Mouse (Mus musculus) forebrain, embryonic 16.5 days (tissue): ENCODE results near the gene Nav1. TPM values are rescaled to one million over a fixed set of nuclear protein-coding genes. Genes with fewer than 3 reads are reported as not detected.
A peak's percentile ranks its signal among the peaks of the same experiment; 100 is the strongest.

Experiments
- ATAC-seq: fragments of 200-750 bp; cut with Nextera tagmentation; 2 replicates; pipeline ENCODE4 v1.8.0; 2017; ENCODE audit warnings: mild to moderate bottlenecking, moderate library complexity
- H3K27ac ChIP-seq: fragments of 300-500 bp; sonication (generic); 2 replicates; pipeline ENCODE4 v1.5.1; 2014; ENCODE audit warnings: low read length, control low read depth
- H3K27me3 ChIP-seq: fragments of 300-500 bp; sonication (generic); replicated peaks from 2 replicates; pipeline ENCODE4 v1.6.1; 2014; ENCODE audit warnings: low read length; ENCODE audit not compliant: control insufficient read depth, insufficient read depth
- H3K36me3 ChIP-seq: fragments of 300-500 bp; sonication (generic); 2 replicates; pipeline ENCODE4 v1.6.1; 2014; ENCODE audit not compliant: control insufficient read depth, insufficient read depth
- H3K4me1 ChIP-seq: fragments of 300-500 bp; sonication (generic); replicated peaks from 2 replicates; pipeline ENCODE4 v1.6.1; 2014; ENCODE audit warnings: low read length; ENCODE audit not compliant: control insufficient read depth, insufficient read depth
- H3K4me2 ChIP-seq: fragments of 300-500 bp; sonication (generic); 2 replicates; pipeline ENCODE4 v1.6.1; 2014; ENCODE audit warnings: mild to moderate bottlenecking, low read length, control low read depth
- H3K4me3 ChIP-seq: fragments of 300-500 bp; sonication (generic); replicated peaks from 2 replicates; pipeline ENCODE4 v1.5.1; 2014; ENCODE audit warnings: mild to moderate bottlenecking, low read length, control low read depth
- H3K9ac ChIP-seq: fragments of 300-500 bp; sonication (generic); replicated peaks from 2 replicates; pipeline ENCODE4 v1.6.1; 2014; ENCODE audit warnings: low read depth, low read length, control low read depth
- H3K9me3 ChIP-seq: fragments of 300-500 bp; sonication (generic); 2 replicates; pipeline ENCODE4 v1.6.1; 2016; ENCODE audit warnings: low read length; ENCODE audit not compliant: control insufficient read depth
- WGBS: fragments of 180-500 bp; shearing (Covaris S2); extraction: QIAGEN DNeasy Blood & Tissue Kit; methylation state at CpG from one replicate; pipeline ENCODE4 v1.1.7; 2014; 5-methylcytosine and 5-hydroxymethylcytosine counted together
- polyA plus RNA-seq: library from polyadenylated mRNA; unstranded; fragments of >200 nt; fragmentation: Nextera tagmentation; extraction: Ambion mirVana; gene quantifications from 2 replicates; pipeline ENCODE4 v1.2.1, GENCODE M21; 2015

The Nav1 gene
- polyA plus RNA-seq, 1 experiment from 2014 or later: 62.6 TPM

DNA sequence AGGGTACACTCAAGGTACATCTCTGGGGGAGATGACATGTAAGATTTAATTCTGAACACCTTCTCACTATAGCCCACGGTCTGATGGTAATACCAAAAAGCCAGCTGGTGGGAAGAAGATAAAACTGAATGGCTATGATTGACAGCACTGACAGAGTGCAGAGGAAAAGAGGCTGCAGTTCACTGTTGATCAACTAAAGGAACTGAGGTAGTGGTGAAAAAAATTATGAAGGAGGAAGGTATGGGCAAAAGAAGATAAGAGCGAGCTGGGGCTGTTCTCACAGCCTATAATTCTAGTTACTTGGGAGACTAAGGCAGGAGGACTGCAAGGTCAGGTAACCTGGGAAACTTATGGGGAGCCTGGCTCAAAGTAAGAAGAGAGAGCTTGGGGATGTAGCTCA is 155.7 kb downstream of the Nav1 start:
- 94% methylated on average over 2 of the region's 2 CpGs for WGBS
- no peak overlapping the region for H3K4me2 ChIP-seq
- H3K9ac ChIP-seq: no peak overlapping the region
- no peak overlapping the region for H3K4me3 ChIP-seq
- H3K27me3 ChIP-seq: no peaks in the 10 kb centered on the region
- H3K9me3 ChIP-seq: no peaks in the 10 kb centered on the region
- peaks cover 61% of the 10 kb centered on the region for H3K36me3 ChIP-seq
- no peak for ATAC-seq
- no peaks in the 10 kb centered on the region for H3K4me1 ChIP-seq
- no peak overlapping the region for H3K27ac ChIP-seq

DNA sequence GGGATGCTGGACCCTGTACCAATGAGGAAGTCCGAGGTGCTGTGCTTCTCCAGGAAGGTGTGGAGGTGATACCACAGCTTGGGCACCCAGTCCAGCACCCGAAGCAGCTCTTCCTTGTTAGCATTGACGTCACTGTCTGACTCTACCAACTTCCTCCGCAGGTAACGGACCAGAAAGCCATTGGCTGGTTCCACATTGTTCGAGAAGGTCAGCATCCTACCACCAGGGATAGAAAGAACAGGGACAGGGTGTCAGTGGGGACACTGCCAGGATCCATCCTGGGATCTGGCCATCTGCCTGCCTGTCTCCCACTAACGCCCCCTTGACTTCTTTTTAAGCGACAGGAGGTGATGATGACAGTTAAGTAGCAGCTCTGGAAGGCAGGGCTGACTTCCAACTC is 157.2 kb downstream of the Nav1 start:
- H3K9ac ChIP-seq: no peak overlapping the region
- ATAC-seq: no peak
- peaks cover 54% of the 10 kb centered on the region for H3K36me3 ChIP-seq
- no peak overlapping the region for H3K27ac ChIP-seq
- H3K27me3 ChIP-seq: no peaks in the 10 kb centered on the region
- 94% methylated on average over 8 of the region's 8 CpGs for WGBS
- H3K4me2 ChIP-seq: no peak overlapping the region
- no peaks in the 10 kb centered on the region for H3K9me3 ChIP-seq
- no peak overlapping the region for H3K4me3 ChIP-seq
- no peaks in the 10 kb centered on the region for H3K4me1 ChIP-seq

DNA sequence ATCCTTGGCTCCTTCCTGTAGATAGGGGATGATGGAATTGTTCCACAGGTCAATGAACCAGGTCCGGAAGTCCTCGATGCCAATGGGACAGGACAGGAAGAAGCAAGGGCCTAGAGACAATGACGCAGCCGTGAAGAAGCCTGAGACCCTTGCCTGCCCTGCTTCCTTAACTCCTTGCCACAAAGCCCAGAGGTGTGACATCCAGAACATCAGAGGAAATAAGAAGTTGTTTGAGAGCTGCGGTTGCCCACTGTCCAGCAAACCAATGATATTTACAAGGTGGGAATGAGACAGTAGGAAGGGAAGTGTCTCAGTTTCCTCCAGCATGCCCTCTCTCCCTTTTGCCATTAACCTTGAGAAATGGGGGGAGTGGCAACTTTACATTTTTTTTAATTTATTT is 158.2 kb downstream of the Nav1 start:
- H3K4me1 ChIP-seq: no peaks in the 10 kb centered on the region
- no peak overlapping the region for H3K27ac ChIP-seq
- 97% methylated on average over 5 of the region's 5 CpGs for WGBS
- H3K27me3 ChIP-seq: no peaks in the 10 kb centered on the region
- no peaks in the 10 kb centered on the region for H3K9me3 ChIP-seq
- H3K9ac ChIP-seq: no peak overlapping the region
- no peak overlapping the region for H3K4me2 ChIP-seq
- no peak overlapping the region for H3K4me3 ChIP-seq
- no peak for ATAC-seq
- H3K36me3 ChIP-seq: peaks cover 46% of the 10 kb centered on the region

DNA sequence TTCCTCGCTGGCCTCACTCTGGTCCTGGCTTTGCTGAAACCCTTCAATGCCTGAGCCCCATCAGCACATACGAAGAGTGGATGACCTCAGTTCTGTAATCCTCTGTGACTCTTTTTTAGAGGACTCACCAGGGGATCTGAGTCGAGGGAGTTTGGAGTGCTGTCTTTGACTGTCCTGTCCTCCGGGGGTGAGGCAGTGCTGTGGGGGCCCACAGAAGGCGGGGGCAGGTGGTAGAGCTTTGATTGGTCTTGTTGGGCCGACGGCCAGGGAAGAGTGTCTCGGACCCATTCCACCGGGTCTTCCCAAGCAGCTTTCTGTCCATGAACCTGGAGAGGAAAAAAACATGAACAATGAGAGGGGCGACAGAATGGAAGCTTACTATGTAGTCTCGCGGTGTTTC is 163.6 kb downstream of the Nav1 start:
- ATAC-seq: no peak

DNA sequence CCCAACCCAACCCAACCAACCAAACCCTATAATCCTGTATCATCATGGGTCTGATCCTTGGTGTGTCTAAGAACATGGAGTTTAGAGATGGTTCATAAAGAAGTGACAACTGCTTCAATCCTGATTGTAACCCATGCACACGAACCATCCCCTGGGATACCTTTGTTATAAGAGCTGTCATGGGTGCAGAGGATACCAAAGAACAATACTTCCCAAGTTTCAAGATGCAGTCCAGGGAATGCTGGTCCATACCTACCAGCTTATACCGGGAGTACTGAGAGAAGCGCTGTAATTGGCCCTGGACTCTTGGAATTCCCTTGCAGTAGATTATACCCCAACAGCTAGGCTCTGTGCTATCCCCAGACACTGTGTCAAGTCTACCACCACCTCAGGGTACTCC is 165.2 kb downstream of the Nav1 start:
- peaks cover 50% of the 10 kb centered on the region for H3K36me3 ChIP-seq
- no peak overlapping the region for H3K4me3 ChIP-seq
- H3K4me1 ChIP-seq: no peaks in the 10 kb centered on the region
- no peaks in the 10 kb centered on the region for H3K27me3 ChIP-seq
- no peak overlapping the region for H3K4me2 ChIP-seq
- H3K9ac ChIP-seq: no peak overlapping the region
- WGBS: 97% methylated on average over 3 of the region's 3 CpGs
- no peaks in the 10 kb centered on the region for H3K9me3 ChIP-seq
- ATAC-seq: no peak
- no peak overlapping the region for H3K27ac ChIP-seq

More for the DNA sequence above, 163.6 kb downstream of the Nav1 start:
- Histone ChIP-seq H3K27ac (no peak overlapping the region), H3K4me3 (no peak overlapping the region), H3K9me3 (no peaks in the 10 kb centered on the region), H3K9ac (no peak overlapping the region), H3K4me2 (no peak overlapping the region), H3K27me3 (no peaks in the 10 kb centered on the region), H3K4me1 (no peaks in the 10 kb centered on the region), H3K36me3 (peaks cover 43% of the 10 kb centered on the region)
- 91% methylated on average over 12 of the region's 12 CpGs for WGBS

DNA sequence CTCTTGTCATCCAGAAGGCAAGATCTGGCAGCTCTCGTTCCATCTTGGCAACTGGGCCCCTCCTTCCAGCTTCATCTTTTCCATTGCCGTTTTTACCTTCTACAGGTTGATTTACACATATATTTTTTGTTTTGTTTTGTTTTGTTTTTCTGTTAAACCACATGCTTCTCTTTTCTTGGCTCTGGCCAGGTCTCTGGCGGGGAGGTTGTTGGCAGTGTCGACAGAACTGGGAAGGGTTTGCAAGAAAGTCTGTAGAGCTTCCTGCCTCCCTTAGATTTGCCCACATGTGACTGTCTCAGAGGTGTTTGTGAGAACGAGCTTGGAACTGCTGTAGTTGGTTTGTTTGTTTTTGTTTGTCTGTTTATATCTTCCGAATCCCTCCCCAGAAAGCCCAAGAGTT is 166.1 kb downstream of the Nav1 start:
- Histone ChIP-seq H3K27me3 (no peaks in the 10 kb centered on the region), H3K36me3 (peaks cover 50% of the 10 kb centered on the region), H3K4me3 (no peak overlapping the region), H3K9me3 (no peaks in the 10 kb centered on the region), H3K4me2 (no peak overlapping the region), H3K27ac (no peak overlapping the region), H3K9ac (no peak overlapping the region), H3K4me1 (peaks cover 4% of the 10 kb centered on the region; the same call in 1 of the 2 replicates)
- WGBS: 86% methylated on average over 6 of the region's 6 CpGs
- no peak for ATAC-seq

DNA sequence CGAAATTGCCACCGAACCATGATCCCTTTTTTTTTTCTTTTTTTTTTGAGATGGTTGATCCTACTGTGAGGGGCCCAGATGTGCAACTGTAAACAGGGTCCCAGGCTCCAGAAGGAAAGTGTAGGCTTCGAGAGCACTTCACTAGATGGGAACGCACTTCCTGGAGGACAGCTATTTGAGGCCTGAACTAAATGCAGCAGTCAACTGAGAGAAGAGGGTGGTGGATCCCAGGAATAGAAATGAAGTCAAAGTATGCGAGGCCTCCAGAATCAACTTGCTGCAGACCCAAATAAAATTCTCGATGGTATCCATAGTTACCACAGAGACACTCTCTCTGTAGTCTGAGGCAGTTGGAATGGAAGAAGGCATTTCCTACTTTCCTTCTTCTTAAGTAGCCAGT is 168.3 kb downstream of the Nav1 start:
- Histone ChIP-seq H3K27me3 (no peaks in the 10 kb centered on the region), H3K4me3 (no peak overlapping the region), H3K9me3 (no peaks in the 10 kb centered on the region), H3K27ac (no peak overlapping the region), H3K4me2 (no peak overlapping the region), H3K4me1 (peaks cover 7% of the 10 kb centered on the region; the same call in 1 of the 2 replicates), H3K36me3 (peaks cover 47% of the 10 kb centered on the region), H3K9ac (no peak overlapping the region)
- ATAC-seq: no peak
- 95% methylated on average over 6 of the region's 6 CpGs for WGBS

DNA sequence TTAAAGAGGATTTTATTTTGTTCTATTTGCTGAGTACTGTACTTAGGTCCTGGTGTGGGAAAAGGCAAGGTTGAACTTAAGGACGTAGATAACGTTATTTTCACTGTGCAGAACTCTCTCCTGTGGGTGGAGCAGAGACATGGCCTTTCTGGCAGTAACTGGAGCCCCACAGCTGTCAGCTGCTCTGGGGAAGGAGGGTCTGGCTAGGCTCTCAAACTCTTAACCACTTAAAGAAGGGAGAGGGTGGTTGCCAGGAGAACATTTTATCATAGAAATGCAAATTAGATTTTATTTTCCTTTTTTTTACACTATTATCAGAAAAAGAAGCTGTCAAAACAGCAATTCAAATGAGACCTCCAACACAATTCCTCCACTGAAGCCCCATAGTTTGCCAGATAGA is 171.3 kb downstream of the Nav1 start:
- WGBS: 27% methylated on average over 2 of the region's 2 CpGs
- no peak overlapping the region for H3K4me3 ChIP-seq
- peak; percentile 82 for ATAC-seq
- H3K36me3 ChIP-seq: peaks cover 21% of the 10 kb centered on the region
- H3K4me1 ChIP-seq: peaks cover 13% of the 10 kb centered on the region
- H3K9me3 ChIP-seq: no peaks in the 10 kb centered on the region
- no peak overlapping the region for H3K27ac ChIP-seq
- H3K9ac ChIP-seq: no peak overlapping the region
- no peak overlapping the region for H3K4me2 ChIP-seq
- no peaks in the 10 kb centered on the region for H3K27me3 ChIP-seq

DNA sequence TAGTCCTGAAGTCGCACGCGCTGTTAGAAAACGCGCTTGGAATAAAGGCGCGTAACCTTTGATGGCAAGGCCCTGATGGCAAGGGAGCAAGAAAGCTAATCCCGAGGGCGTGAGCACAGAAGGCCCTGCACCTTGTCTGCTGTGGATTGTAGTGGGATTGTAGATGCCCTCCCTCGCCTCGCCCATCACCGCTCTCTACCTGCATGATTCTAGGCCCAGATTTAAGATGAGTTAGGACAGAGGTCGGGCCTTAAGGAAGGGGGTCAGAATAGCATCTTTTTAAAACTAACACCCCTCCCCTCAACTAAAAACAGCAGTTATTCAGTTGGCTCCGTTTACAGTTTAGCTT is 176.5 kb downstream of the Nav1 start:
- peaks cover 33% of the 10 kb centered on the region for H3K4me1 ChIP-seq
- peak overlapping the region; percentile 88 for H3K27ac ChIP-seq
- no peaks in the 10 kb centered on the region for H3K9me3 ChIP-seq
- ATAC-seq: peak; percentile 71
- peak overlapping the region; percentile 97 for H3K4me3 ChIP-seq
- peak overlapping the region; percentile 96 for H3K9ac ChIP-seq
- 0% methylated on average over 14 of the region's 14 CpGs for WGBS
- peak overlapping the region; percentile 74 for H3K4me2 ChIP-seq
- H3K36me3 ChIP-seq: 0 out of 2 replicates have a peak, but pooled peaks cover 2% of the 10 kb centered on the region
- H3K27me3 ChIP-seq: no peaks in the 10 kb centered on the region
